Comparison of ENCODE assay signal across 25 mouse cellular contexts in the genomic region with DNA sequence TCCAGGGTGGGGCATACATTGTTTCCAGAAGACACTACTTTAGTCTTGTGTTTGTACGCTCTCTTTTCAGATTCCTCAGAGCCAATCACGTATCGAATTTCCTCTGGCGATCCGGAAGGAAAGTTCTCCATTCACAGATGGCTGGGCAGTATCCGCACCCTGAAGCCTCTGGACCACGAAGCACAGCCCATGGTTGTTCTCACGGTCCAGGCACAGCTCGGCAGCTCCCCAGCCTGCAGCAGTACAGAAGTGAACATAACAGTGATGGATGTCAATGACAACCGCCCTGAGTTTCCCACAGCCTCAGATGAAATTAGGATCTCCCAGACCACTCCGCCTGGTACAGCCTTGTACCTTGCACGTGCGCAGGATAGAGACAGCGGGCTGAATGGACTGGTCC.
"Had no signal": no experiment of that assay in that cellular context is flagged by ENCODE, and none has a peak within 500 bp of the region (broad histone marks: within the 10 kb centered on the region; RNA-seq: fewer than 3 reads in every experiment).

No protein-coding gene starts in this region.

- H3K4me3 ChIP-seq: intestine, embryonic 15.5 days; layer of hippocampus, adult 2 months; limb, embryonic 10.5 days; limb, embryonic 13.5 days; liver, embryonic 12.5 days; liver, embryonic 15.5 days; lung, embryonic 15.5 days; megakaryocyte, embryonic 14.5 days; midbrain, embryonic 10.5 days; midbrain, embryonic 15.5 days; neural tube, embryonic 12.5 days; neural tube, embryonic 15.5 days; stomach, embryonic 15.5 days had no signal

- H3K36me3 ChIP-seq: intestine, embryonic 15.5 days; limb, embryonic 10.5 days; limb, embryonic 13.5 days; liver, embryonic 12.5 days; liver, embryonic 15.5 days; lung, embryonic 15.5 days; midbrain, embryonic 10.5 days; midbrain, embryonic 15.5 days; neural tube, embryonic 12.5 days; neural tube, embryonic 15.5 days; stomach, embryonic 15.5 days had no signal

- H3K9ac ChIP-seq: intestine, embryonic 15.5 days; limb, embryonic 13.5 days; liver, embryonic 12.5 days; liver, embryonic 15.5 days; lung, embryonic 15.5 days; midbrain, embryonic 15.5 days; neural tube, embryonic 12.5 days; neural tube, embryonic 15.5 days; stomach, embryonic 15.5 days had no signal

- H3K4me2 ChIP-seq: intestine, embryonic 15.5 days; limb, embryonic 13.5 days; liver, embryonic 12.5 days; liver, embryonic 15.5 days; lung, embryonic 15.5 days; midbrain, embryonic 15.5 days; neural tube, embryonic 12.5 days; neural tube, embryonic 15.5 days; stomach, embryonic 15.5 days had no signal

- H3K27ac ChIP-seq: intestine, embryonic 15.5 days; layer of hippocampus, adult 2 months; limb, embryonic 10.5 days; limb, embryonic 13.5 days; liver, embryonic 12.5 days; liver, embryonic 15.5 days; lung, embryonic 15.5 days; midbrain, embryonic 10.5 days; midbrain, embryonic 15.5 days; neural tube, embryonic 12.5 days; neural tube, embryonic 15.5 days; stomach, embryonic 15.5 days had no signal

- H3K4me1 ChIP-seq: intestine, embryonic 15.5 days; liver, embryonic 12.5 days; liver, embryonic 15.5 days; neural tube, embryonic 12.5 days; stomach, embryonic 15.5 days had no signal

- DNase-seq: kidney, adult 11 months; kidney, postnatal 14 days; layer of hippocampus, adult 9-11 months; liver; lung, adult 18-20 months; lung, postnatal 10 days; lung, postnatal 36 days; right cerebral cortex, adult 18-20 months; right cerebral cortex, postnatal 14 days; right cerebral cortex, postnatal 4 days; spleen, adult 18-20 months; thymus, postnatal 25 days had no signal

- H3K27me3 ChIP-seq: intestine, embryonic 15.5 days; liver, embryonic 12.5 days; liver, embryonic 15.5 days; lung, embryonic 15.5 days; megakaryocyte, embryonic 14.5 days; midbrain, embryonic 15.5 days; neural tube, embryonic 12.5 days; neural tube, embryonic 15.5 days; stomach, embryonic 15.5 days had no signal

- H3K9me3 ChIP-seq: intestine, embryonic 15.5 days; limb, embryonic 10.5 days; limb, embryonic 13.5 days; liver, embryonic 12.5 days; liver, embryonic 15.5 days; lung, embryonic 15.5 days; megakaryocyte, embryonic 14.5 days; midbrain, embryonic 10.5 days; midbrain, embryonic 15.5 days; neural tube, embryonic 12.5 days; neural tube, embryonic 15.5 days; stomach, embryonic 15.5 days had no signal

- ATAC-seq: intestine, embryonic 15.5 days; liver, embryonic 12.5 days; midbrain, embryonic 15.5 days had no signal
